Comparison of ENCODE assay signal across 8 mouse cellular contexts in genomic region chr2:19657158-19657874, GRCm38 (mm10). TPM values are rescaled to one million over a fixed set of nuclear protein-coding genes. Genes with fewer than 3 reads are reported as not detected.
DNase-seq lines count a peak whose midpoint lies in the region; ATAC-seq lines count a peak whose summit lies in the region.

Gene Otud1 (plus strand): TSS chr2:19657752.

- H3K9me3 ChIP-seq in embryonic facial prominence, embryonic 11.5 days (replicated peaks; ENCODE audit: control insufficient read depth, low read length): no peaks in the 10 kb centered on the region
- no peaks in the 10 kb centered on the region for H3K9me3 ChIP-seq in intestine, embryonic 16.5 days (ENCODE audit: control insufficient read depth, low read length)

- no peaks in the 10 kb centered on the region for H3K4me1 ChIP-seq in embryonic facial prominence, embryonic 11.5 days (ENCODE audit: control insufficient read depth, insufficient read depth, low read length)
- peaks cover 8% of the 10 kb centered on the region; the same call in 1 of the 2 replicates for H3K4me1 ChIP-seq in intestine, embryonic 16.5 days (ENCODE audit: control insufficient read depth, insufficient read depth, low read length)

- intact Hi-C loops in left cerebral cortex, postnatal 25 days (cut with DNase I): loop anchor here (2.0 to 10.0 kb wide), 3 partner anchors 60 to 983 kb away; partner anchors contain the start of genes Bmi1 and Commd3

- WGBS in embryonic facial prominence, embryonic 11.5 days: under 1% methylated on average over 60 of the region's 62 CpGs
- WGBS in intestine, embryonic 16.5 days: under 1% methylated on average over 62 of the region's 62 CpGs

- H3K9ac ChIP-seq in embryonic facial prominence, embryonic 11.5 days (replicated peaks; ENCODE audit: low read length): peak within 1 kb of the TSS; percentile 69
- peak within 1 kb of the TSS; percentile 80 for H3K9ac ChIP-seq in intestine, embryonic 16.5 days (ENCODE audit: low read depth, low read length)

- H3K27me3 ChIP-seq in embryonic facial prominence, embryonic 11.5 days (ENCODE audit: control insufficient read depth, insufficient read depth, low read length): peaks cover 11% of the 10 kb centered on the region
- H3K27me3 ChIP-seq in intestine, embryonic 16.5 days (replicated peaks; ENCODE audit: control insufficient read depth, insufficient read depth, low read length): 0 out of 2 replicates have a peak, but pooled peaks cover 5% of the 10 kb centered on the region

- H3K4me2 ChIP-seq in embryonic facial prominence, embryonic 11.5 days (ENCODE audit: low read depth, low read length): peak within 1 kb of the TSS; percentile 89
- H3K4me2 ChIP-seq in intestine, embryonic 16.5 days (ENCODE audit: low read depth, low read length): peak within 1 kb of the TSS; percentile 93

- no peaks in the 10 kb centered on the region for H3K36me3 ChIP-seq in embryonic facial prominence, embryonic 11.5 days (replicated peaks; ENCODE audit: control insufficient read depth, insufficient read depth, low read depth, low read length)
- no peaks in the 10 kb centered on the region for H3K36me3 ChIP-seq in intestine, embryonic 16.5 days (ENCODE audit: control insufficient read depth, insufficient read depth, low read length)

- DNase-seq in adrenal gland, postnatal 25 days: peak; percentile 98
- DNase-seq in embryonic facial prominence, embryonic 11.5 days (ENCODE audit: low spot score): peak; percentile 98
- DNase-seq in gonadal fat pad, adult 2 months (ENCODE audit: low read depth): peak; percentile 68
- peak; percentile 98 for DNase-seq in left cerebral cortex, postnatal 25 days (ENCODE audit: low spot score in 2 of 2)
- peak; percentile 98 for DNase-seq in mesoderm, embryonic 11.5 days (ENCODE audit: low read depth, low spot score)
- peak; percentile 98 for DNase-seq in right cerebral cortex, postnatal 25 days
- DNase-seq in urinary bladder, postnatal 36 days (ENCODE audit: low spot score in 2 of 2): peak; percentile 96 to 97

- peak within 1 kb of the TSS; percentile 73 for H3K4me3 ChIP-seq in embryonic facial prominence, embryonic 11.5 days (ENCODE audit: low read depth, low read length)
- H3K4me3 ChIP-seq in intestine, embryonic 16.5 days (ENCODE audit: low read length): peak within 1 kb of the TSS; percentile 77

- peak within 1 kb of the TSS; percentile 41; the same call in 1 of the 2 replicates for H3K27ac ChIP-seq in embryonic facial prominence, embryonic 11.5 days (replicated peaks; ENCODE audit: low read depth, low read length)
- peak within 1 kb of the TSS; percentile 91 for H3K27ac ChIP-seq in intestine, embryonic 16.5 days (ENCODE audit: low read length)

- ATAC-seq in embryonic facial prominence, embryonic 11.5 days (replicated peaks; ENCODE audit: insufficient number of reproducible peaks, low FRiP score, low TSS enrichment, low read depth): peak; percentile 98
- peak; percentile 98 for ATAC-seq in intestine, embryonic 16.5 days

RNA-seq across cellular contexts. Expression of gene Otud1, which starts in this region (rescaled TPM):
- total RNA-seq in adrenal gland, postnatal 25 days (2021): 6.2 and 8.0 TPM in 2 replicates
- polyA plus RNA-seq in embryonic facial prominence, embryonic 11.5 days (2014; fragmentation: Nextera tagmentation; extraction: Ambion mirVana): 0.98 and 1.1 TPM in 2 replicates
- polyA plus RNA-seq in gonadal fat pad, adult 2 months (2012; rRNA removed): 3.8 and 7.2 TPM in 2 replicates
- 0.45 and 0.75 TPM in 2 replicates for polyA plus RNA-seq in intestine, embryonic 16.5 days (2015; fragmentation: Nextera tagmentation; extraction: Ambion mirVana)
- 10 to 100 TPM; 26.3 to 30.0 TPM for total RNA-seq in left cerebral cortex, postnatal 25 days (2021)

Comparison
In these comparisons a context has a peak if more than half of its experiments do, and no peak if none do; other contexts are left out.
1. Peak in every context shown above with its lines: DNase-seq, ATAC-seq, H3K4me3 ChIP-seq and H3K27ac ChIP-seq.
2. Peak in ATAC-seq, H3K4me3 ChIP-seq, H3K27ac ChIP-seq, H3K9ac ChIP-seq and H3K4me2 ChIP-seq in intestine, embryonic 16.5 days; RNA of the gene not detected or under 1 TPM.